Mouse (Mus musculus) limb, embryonic 13.5 days (tissue): Measurements from ENCODE around the gene Diras2. TPM values are rescaled to one million over a fixed set of nuclear protein-coding genes. Genes with fewer than 3 reads are reported as not detected.

Source experiments
- ATAC-seq: fragments of 200-750 bp; cut with Nextera tagmentation; 2 replicates; pipeline ENCODE4 v1.8.0; 2017; ENCODE audit warnings: low read depth, moderate number of reproducible peaks, moderate TSS enrichment; ENCODE audit not compliant: low FRiP score
- H3K27ac ChIP-seq: fragments of 300-500 bp; sonication (generic); 2 replicates; pipeline ENCODE4 v1.5.1; 2015; ENCODE audit warnings: inconsistent platforms, mild to moderate bottlenecking, moderate library complexity
- H3K27me3 ChIP-seq: fragments of 300-500 bp; sonication (generic); 2 replicates; pipeline ENCODE4 v1.6.1; 2015; ENCODE audit warnings: mild to moderate bottlenecking, inconsistent platforms
- H3K36me3 ChIP-seq: fragments of 300-500 bp; sonication (generic); 2 replicates; pipeline ENCODE4 v1.6.1; 2015; ENCODE audit warnings: inconsistent platforms, mild to moderate bottlenecking, moderate library complexity
- H3K4me1 ChIP-seq: fragments of 300-500 bp; sonication (generic); 2 replicates; pipeline ENCODE4 v1.6.1; 2015; ENCODE audit warnings: inconsistent platforms
- H3K4me2 ChIP-seq: fragments of 300-500 bp; sonication (generic); replicated peaks from 2 replicates; pipeline ENCODE4 v1.6.1; 2015; ENCODE audit warnings: inconsistent platforms, mild to moderate bottlenecking, moderate library complexity
- H3K4me3 ChIP-seq: fragments of 300-500 bp; sonication (generic); 2 replicates; pipeline ENCODE4 v1.5.1; 2015; ENCODE audit warnings: moderate library complexity, mild to moderate bottlenecking, inconsistent platforms
- H3K9ac ChIP-seq: fragments of 300-500 bp; sonication (generic); 2 replicates; pipeline ENCODE4 v1.6.1; 2015; ENCODE audit warnings: mild to moderate bottlenecking, inconsistent platforms
- H3K9me3 ChIP-seq: fragments of 300-500 bp; sonication (generic); 2 replicates; pipeline ENCODE4 v1.6.1; 2016; ENCODE audit warnings: inconsistent platforms
- WGBS: fragments of 180-500 bp; shearing (Covaris S2); methylation state at CpG from one replicate; pipeline ENCODE4 v1.1.7; 2015; 5-methylcytosine and 5-hydroxymethylcytosine counted together
- polyA plus RNA-seq: library from polyadenylated mRNA; unstranded; fragments of >200 nt; fragmentation: Nextera tagmentation; extraction: Ambion mirVana; gene quantifications from 2 replicates; pipeline ENCODE4 v1.2.1, GENCODE M21; 2015

Diras2 gene
- polyA plus RNA-seq, 1 experiment from 2014 or later: 0.29 TPM

DNA sequence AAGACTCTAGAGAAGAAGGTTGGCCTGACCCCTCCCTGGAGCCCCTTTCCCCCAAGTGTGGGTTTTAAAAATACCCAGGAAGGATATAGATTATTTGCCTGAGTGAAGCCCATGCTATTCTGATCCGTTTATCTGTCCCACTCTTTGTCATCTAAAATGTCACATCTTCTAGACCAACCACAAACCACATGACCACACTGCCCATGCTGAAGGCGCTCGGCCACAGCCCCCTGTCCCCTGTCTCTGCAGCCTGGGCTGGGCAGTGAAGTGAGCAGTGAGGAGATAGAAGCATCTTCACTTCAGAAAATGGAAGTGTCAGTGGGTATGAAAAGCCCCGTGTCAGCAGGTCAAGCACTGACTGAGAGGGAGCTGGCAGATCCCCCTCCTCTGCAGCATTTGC lies 11.6 kb upstream of the Diras2 start:
- Histone ChIP-seq H3K27me3 (no peaks in the 10 kb centered on the region), H3K36me3 (no peaks in the 10 kb centered on the region), H3K9ac (no peak overlapping the region), H3K4me1 (peaks cover 7% of the 10 kb centered on the region; the same call in 1 of the 2 replicates), H3K9me3 (no peaks in the 10 kb centered on the region), H3K4me3 (no peak overlapping the region), H3K27ac (no peak overlapping the region), H3K4me2 (no peak overlapping the region)
- ATAC-seq: no peak
- 69% methylated on average over 4 of the region's 4 CpGs for WGBS

DNA sequence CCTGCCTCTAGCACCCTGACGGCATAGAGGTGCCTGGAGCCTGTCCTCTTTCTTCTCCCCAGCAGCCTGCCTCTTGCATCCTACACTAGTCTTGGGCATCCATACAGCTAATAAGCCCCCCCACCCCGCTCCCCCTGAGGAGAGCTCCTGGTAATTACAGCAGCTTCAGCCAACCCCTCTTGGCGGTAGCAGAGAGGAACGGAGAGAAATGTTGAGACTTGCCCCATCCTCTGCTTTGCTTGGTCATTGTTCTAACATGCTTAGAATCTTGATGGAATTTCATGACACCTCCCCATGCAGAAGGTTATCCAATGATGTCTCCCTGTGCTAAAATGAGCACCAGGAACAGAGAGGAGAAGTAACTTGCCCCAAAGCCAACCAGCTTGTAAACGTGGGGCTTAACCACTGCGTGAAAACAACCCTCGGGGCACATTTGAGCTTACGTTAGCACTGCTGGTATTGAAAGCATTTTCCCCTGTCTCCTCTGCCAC lies 11.0 kb upstream of the Diras2 start:
- no peaks in the 10 kb centered on the region for H3K36me3 ChIP-seq
- WGBS: 49% methylated on average over 8 of the region's 8 CpGs
- H3K4me1 ChIP-seq: peaks cover 7% of the 10 kb centered on the region; the same call in 1 of the 2 replicates
- no peak for ATAC-seq
- no peak overlapping the region for H3K27ac ChIP-seq
- H3K27me3 ChIP-seq: no peaks in the 10 kb centered on the region
- no peak overlapping the region for H3K4me2 ChIP-seq
- H3K9me3 ChIP-seq: no peaks in the 10 kb centered on the region
- H3K4me3 ChIP-seq: no peak overlapping the region
- H3K9ac ChIP-seq: no peak overlapping the region

DNA sequence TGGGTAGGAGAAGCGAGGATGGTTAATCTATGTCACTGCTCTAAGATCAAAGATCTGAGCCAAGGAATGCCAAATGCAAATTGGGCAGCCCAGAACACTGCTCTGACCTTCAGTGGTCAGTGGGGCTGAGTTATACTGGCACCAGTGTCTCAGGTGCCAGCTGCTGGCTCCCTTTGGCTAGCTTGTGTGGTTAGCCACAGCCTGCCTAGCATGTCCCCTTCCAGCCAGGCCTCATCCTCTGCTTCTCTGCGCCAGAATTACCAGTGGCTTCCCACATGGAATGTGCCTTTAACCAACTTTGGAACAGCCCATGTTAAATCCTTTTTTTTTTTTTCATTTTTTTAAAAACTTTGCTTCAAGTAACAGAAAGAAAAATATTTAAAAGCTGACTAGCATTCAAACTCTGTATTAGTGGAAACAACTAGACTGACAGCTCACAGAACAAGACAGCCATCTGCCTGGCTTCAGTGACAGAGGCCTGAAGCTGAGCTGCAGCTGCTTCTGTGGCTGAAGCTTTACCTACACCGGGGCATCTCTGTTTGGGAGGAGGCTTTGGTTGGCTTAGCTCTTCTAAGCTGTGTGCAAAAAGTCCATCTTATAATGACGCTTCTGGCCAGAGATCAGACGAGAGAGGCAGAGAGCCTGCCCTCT lies 10.4 kb upstream of the Diras2 start:
- 60% methylated on average over 5 of the region's 5 CpGs for WGBS
- H3K9me3 ChIP-seq: no peaks in the 10 kb centered on the region
- no peaks in the 10 kb centered on the region for H3K36me3 ChIP-seq
- no peak overlapping the region for H3K4me3 ChIP-seq
- ATAC-seq: no peak
- no peak overlapping the region for H3K27ac ChIP-seq
- H3K4me2 ChIP-seq: no peak overlapping the region
- H3K9ac ChIP-seq: no peak overlapping the region
- H3K4me1 ChIP-seq: peaks cover 7% of the 10 kb centered on the region; the same call in 1 of the 2 replicates
- no peaks in the 10 kb centered on the region for H3K27me3 ChIP-seq

DNA sequence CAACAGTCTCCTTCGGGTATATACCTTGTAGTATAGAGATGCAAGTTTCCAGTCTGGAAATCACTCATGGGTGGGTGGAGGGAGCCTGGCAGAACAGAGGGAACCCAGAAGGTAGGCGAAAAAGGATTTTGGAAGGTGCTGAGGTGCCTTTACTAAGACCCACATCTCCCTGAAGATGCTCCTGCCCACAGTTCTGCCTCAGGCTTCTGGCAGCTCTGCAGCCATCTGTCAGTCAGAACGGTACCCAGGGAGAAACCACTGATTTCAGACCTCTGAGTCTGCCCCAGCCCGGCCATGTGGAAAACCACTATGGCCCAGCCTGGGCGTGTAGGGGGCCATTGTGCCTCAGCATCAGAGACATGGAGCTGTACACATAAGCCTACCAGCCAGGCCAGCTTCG lies 8.4 kb upstream of the Diras2 start:
- no peak overlapping the region for H3K4me2 ChIP-seq

DNA sequence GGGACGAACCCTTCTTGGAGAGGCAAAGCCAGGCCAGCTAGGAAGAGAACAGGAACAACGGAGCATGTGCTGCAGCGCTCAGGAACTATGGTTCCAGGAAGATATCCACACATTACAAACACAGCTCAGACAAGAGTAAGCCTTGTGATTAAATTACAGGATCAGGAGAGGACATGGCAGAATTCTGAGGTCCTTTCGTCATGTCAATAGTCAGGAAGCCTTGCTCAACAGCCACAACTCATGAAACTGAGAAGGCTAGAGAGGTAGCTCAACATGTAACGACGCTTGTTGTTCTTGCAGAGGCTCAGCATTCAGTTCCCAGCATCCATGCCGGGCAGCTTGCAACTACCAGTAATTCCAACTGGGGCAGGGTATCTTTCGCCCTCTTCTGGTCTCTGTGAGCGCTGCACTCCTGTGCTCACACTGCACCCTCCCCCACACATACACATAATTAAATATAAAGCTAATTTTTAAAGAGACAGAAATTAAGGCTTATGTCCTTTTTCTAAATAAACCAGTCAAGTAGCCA lies 7.6 kb upstream of the Diras2 start:
- Histone ChIP-seq H3K36me3 (no peaks in the 10 kb centered on the region), H3K4me2 (no peak overlapping the region), H3K9ac (no peak overlapping the region), H3K9me3 (no peaks in the 10 kb centered on the region), H3K27me3 (peaks cover 8% of the 10 kb centered on the region; the same call in 1 of the 2 replicates), H3K4me3 (no peak overlapping the region), H3K4me1 (peaks cover 7% of the 10 kb centered on the region; the same call in 1 of the 2 replicates), H3K27ac (no peak overlapping the region)
- no peak for ATAC-seq
- 88% methylated on average over 9 of the region's 9 CpGs for WGBS

More for the DNA sequence above, 8.4 kb upstream of the Diras2 start:
- H3K4me3 ChIP-seq: no peak overlapping the region
- H3K9me3 ChIP-seq: no peaks in the 10 kb centered on the region
- no peak overlapping the region for H3K9ac ChIP-seq
- H3K4me1 ChIP-seq: peaks cover 7% of the 10 kb centered on the region; the same call in 1 of the 2 replicates
- H3K36me3 ChIP-seq: no peaks in the 10 kb centered on the region
- 84% methylated on average over 6 of the region's 6 CpGs for WGBS
- H3K27me3 ChIP-seq: peaks cover 5% of the 10 kb centered on the region; the same call in 1 of the 2 replicates
- no peak overlapping the region for H3K27ac ChIP-seq
- ATAC-seq: no peak

DNA sequence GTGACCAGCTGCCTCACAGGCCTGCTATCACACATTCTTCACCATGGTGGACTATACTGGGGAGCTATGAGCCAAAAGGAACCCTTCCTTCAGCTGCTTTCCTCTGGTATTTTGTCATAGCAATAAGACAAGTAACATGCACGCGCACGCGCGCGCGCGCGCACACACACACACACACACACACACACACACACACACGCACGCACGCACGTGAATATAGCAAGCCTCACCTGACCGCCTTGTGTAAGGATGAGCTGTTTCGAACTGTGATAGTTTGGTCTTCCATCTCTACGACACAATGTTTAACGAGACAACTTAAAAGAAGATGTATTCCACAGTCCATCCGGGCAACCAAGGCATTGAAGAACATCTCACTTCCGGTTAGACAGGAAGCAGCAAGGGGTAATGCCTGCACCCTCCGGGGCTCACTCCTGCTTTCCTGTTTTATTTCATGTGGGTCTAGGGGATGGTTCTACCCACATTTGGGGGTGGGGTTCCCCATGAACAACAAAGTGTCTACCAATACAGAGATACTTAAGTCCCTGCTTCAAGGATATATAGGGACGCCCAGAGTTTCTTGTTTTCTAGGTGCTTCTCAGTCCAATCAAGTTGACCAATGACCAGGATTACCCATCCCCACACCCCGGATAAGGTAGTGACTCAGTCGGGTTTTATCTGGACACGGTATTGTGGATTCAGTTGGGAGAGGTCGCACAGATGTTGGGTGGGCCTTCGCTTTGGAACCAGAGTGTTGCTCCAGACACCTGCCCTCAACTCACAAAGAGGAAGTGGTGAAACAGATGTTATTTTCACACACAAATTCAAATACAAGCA lies 6.9 kb upstream of the Diras2 start:
- 93% methylated on average over 26 of the region's 26 CpGs for WGBS
- Histone ChIP-seq H3K4me2 (no peak overlapping the region), H3K9me3 (no peaks in the 10 kb centered on the region)

DNA sequence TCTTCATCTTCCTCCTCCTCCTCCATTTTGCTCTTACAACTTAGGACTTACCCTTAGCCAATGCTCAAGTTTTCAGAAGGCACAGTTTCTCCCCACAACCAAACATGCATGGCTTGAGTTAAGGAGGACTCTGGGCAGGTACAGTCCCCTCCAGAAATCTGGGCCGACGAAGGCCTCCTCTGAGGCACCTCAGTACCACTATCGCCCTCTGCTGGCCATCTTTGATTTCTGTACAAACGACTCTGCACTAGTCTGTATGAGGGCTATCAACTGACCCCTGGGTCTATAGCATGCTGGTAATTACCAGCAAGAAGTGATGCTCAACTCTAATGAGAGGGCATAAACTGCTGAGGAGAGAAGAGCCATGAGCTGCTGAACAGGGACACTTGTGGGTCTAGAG lies 4.5 kb upstream of the Diras2 start:
- 3% methylated on average over 4 of the region's 4 CpGs for WGBS

More for the DNA sequence above, 6.9 kb upstream of the Diras2 start:
- no peaks in the 10 kb centered on the region for H3K36me3 ChIP-seq
- no peak for ATAC-seq
- H3K9ac ChIP-seq: no peak overlapping the region
- no peak overlapping the region for H3K27ac ChIP-seq
- peaks cover 8% of the 10 kb centered on the region; the same call in 1 of the 2 replicates for H3K27me3 ChIP-seq
- H3K4me3 ChIP-seq: no peak overlapping the region
- peaks cover 7% of the 10 kb centered on the region; the same call in 1 of the 2 replicates for H3K4me1 ChIP-seq

DNA sequence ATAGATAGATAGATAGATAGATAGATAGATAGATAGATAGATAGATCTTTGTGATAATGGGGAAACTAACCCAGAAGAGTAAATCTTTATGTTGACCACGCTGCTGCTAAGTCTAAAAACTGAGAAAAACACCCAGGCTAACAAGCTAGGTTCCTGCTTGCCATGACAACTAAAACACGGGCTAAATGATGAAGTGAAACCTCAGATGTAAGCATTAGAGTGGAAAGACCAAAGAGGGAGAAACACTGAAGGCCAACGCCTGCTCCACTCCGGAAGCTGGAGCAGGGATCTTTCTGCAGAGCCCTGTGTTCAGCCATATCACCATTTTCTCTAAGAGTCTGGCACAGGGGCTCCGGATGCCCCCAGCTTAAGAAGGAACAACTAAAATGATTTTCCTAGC lies 2.6 kb upstream of the Diras2 start:
- Histone ChIP-seq H3K27ac (no peak overlapping the region), H3K9ac (no peak overlapping the region), H3K4me1 (peaks cover 7% of the 10 kb centered on the region; the same call in 1 of the 2 replicates), H3K4me3 (no peak overlapping the region), H3K27me3 (peaks cover 27% of the 10 kb centered on the region), H3K4me2 (no peak overlapping the region), H3K9me3 (no peaks in the 10 kb centered on the region), H3K36me3 (no peaks in the 10 kb centered on the region)
- WGBS: 80% methylated on average over 5 of the region's 5 CpGs
- ATAC-seq: no peak

More for the DNA sequence above, 4.5 kb upstream of the Diras2 start:
- Histone ChIP-seq H3K9ac (no peak overlapping the region), H3K36me3 (no peaks in the 10 kb centered on the region), H3K4me2 (no peak overlapping the region), H3K27ac (no peak overlapping the region), H3K27me3 (peaks cover 8% of the 10 kb centered on the region; the same call in 1 of the 2 replicates), H3K9me3 (no peaks in the 10 kb centered on the region), H3K4me1 (no peaks in the 10 kb centered on the region), H3K4me3 (no peak overlapping the region)
- ATAC-seq: no peak

DNA sequence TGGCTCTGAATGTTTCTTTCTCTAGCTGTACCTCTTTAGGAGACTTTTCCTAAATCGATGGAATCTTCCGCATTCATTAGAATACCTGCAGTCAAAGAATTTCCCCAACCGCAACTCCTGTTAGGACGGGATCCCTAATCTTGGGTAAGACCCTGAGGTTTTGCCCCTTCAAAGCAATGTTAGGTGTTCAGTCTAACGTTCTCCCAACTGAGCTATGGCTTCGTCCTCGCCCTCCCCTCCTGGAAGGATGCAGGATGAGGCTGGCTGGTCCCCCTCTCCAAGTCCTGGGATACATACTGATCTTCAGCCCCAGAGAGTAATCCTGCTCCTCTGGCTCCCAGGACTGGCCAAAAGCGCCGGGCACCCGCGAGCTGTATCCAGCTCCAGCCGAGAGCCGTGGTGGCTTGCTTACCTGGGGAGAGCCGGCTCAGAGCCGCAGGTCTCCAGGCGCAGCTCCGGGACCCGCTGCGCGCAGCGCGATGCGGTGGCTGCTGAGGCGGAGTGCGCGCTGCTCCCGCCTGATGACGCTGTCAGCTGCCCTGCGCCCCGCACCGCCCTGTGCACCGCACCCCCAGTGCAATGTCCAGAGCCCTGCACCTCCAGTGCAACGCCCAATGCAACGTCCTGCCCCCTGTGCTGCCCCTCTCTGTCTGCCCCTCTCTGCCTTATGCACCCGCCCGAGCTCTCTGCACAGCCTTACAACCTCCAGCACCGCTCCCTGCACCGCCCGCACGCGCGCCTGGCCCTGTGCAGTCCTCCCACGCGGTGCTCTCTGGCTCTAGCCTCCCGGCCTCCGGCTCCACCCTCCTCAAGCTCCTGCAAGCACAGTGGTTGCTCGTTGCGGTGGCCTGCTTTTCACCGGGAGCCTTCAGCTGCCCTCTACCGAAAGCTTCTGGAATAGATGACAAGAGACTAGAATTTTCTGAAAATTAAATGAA lies 802 bp downstream of the Diras2 start:
- H3K4me1 ChIP-seq: peaks cover 7% of the 10 kb centered on the region; the same call in 1 of the 2 replicates
- H3K4me3 ChIP-seq: peak overlapping the region; percentile 52
- WGBS: 3% methylated on average over 47 of the region's 50 CpGs
- H3K9ac ChIP-seq: peak overlapping the region; percentile 69
- peak overlapping the region; percentile 98 for H3K4me2 ChIP-seq
- ATAC-seq: peak; percentile 94
- no peaks in the 10 kb centered on the region for H3K36me3 ChIP-seq
- H3K27ac ChIP-seq: no peak overlapping the region
- peaks cover 35% of the 10 kb centered on the region for H3K27me3 ChIP-seq
- no peaks in the 10 kb centered on the region for H3K9me3 ChIP-seq

DNA sequence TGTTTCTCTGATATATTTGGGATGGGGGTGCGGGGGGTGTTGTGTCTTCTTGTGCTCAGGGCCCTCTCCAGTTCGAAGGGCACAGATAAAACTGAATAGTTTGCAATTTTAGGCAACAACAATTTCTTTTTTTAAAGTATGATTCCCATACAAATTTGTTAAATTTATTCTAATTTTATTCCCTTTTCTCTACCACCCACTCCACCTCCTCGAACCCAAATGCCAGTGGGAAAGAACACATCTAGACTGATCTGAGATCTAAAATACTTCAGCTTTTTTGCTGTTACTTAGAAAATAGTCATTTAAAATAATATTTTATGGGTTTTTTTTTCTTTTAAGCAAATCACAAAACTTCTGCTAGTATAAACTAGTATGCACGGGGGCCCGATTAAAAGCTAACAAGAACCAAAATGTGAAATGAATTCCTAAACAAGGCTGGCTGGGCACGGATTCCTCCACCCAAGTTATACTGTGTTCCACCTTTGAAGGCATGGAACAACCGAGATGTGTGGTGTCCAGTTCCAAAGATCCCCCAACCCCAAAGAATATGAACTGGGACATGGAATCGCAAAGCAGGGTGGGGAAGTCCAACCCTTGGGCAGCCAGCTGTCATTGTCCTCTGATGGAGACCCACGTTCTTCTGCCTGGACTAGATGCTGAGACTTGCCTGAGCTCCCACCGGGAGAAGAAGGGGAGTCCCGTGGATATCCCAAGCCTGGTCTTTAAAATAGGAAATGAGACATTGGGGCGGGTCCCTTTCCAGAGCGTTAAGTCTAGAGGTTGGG lies 1.7 kb downstream of the Diras2 start:
- Histone ChIP-seq H3K36me3 (no peaks in the 10 kb centered on the region), H3K4me2 (peak overlapping the region; percentile 98), H3K4me3 (peak overlapping the region; percentile 52), H3K27ac (no peak overlapping the region), H3K9ac (no peak overlapping the region), H3K9me3 (no peaks in the 10 kb centered on the region), H3K27me3 (peaks cover 32% of the 10 kb centered on the region), H3K4me1 (peaks cover 7% of the 10 kb centered on the region; the same call in 1 of the 2 replicates)
- ATAC-seq: no peak
- WGBS: 62% methylated on average over 13 of the region's 13 CpGs

DNA sequence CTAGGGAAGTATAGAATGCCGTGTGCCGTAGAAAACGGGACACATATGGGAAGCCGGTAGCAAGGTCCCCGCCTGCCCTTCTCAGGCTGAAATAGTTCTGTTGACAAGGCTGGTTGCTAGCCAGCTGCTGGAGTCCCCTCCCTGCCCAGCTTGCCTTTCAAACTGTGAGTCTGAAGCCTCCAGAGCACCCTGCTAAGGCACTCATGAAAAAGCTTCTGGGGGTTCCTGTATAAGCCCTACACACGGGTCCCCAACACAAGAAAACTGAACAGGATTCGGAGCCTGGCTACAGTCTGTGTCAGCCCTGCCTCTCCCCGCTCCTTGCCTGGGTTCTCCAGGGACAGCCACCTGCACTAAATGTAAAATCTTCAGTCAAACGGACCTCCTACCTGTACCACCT lies 2.3 kb downstream of the Diras2 start:
- 70% methylated on average over 9 of the region's 9 CpGs for WGBS

More for the DNA sequence above, 2.3 kb downstream of the Diras2 start:
- Histone ChIP-seq H3K4me3 (no peak overlapping the region), H3K9me3 (no peaks in the 10 kb centered on the region), H3K4me1 (peaks cover 7% of the 10 kb centered on the region; the same call in 1 of the 2 replicates), H3K27me3 (peaks cover 30% of the 10 kb centered on the region), H3K27ac (no peak overlapping the region), H3K4me2 (no peak overlapping the region), H3K36me3 (no peaks in the 10 kb centered on the region), H3K9ac (no peak overlapping the region)
- ATAC-seq: no peak
